Mouse (Mus musculus): ENCODE measurements around the gene Hspe1. TPM values are rescaled to one million over a fixed set of nuclear protein-coding genes. Genes with fewer than 3 reads are reported as not detected.

Hspe1 gene
- polyA plus RNA-seq, 1 experiment: 10.7 TPM

- Histone ChIP-seq H3K27me3 (ENCODE audit: control insufficient read depth, insufficient read depth, low read length) (no peaks in the 10 kb centered on the region), H3K4me1 (ENCODE audit: control insufficient read depth, insufficient read depth, insufficient read length, low read length) (peaks cover 5% of the 10 kb centered on the region; the same call in 1 of the 2 replicates), H3K36me3 (ENCODE audit: control insufficient read depth, insufficient read depth, low read length) (peaks cover 17% of the 10 kb centered on the region), H3K27ac (ENCODE audit: insufficient read depth, low read depth, low read length) (no peak overlapping the region), H3K4me3 (ENCODE audit: low read depth, low read length) (no peak overlapping the region)
- no peak for TF ChIP-seq CTCF (IDR thresholded peaks at IDR 0.05; ENCODE audit: extremely low read depth, insufficient read length, insufficient replicate concordance, low read depth, low read length)
- no peak for TF ChIP-seq POLR2A (IDR thresholded peaks at IDR 0.05; ENCODE audit: low read depth, low read length)
- 100% methylated on average over 1 of the region's 1 CpGs for WGBS
These were observed 47.9 kb downstream of the Hspe1 start for GRCm38 (mm10) chr1:55135846-55136245.

Other genes with a start within 250 kb of the Hspe1 start
- gene Ankrd44, start 161.7 kb upstream of the Hspe1 start, polyA plus RNA-seq (2012; rRNA removed): 3.7 and 4.2 TPM in 2 replicates
- gene Sf3b1, start 60.7 kb upstream of the Hspe1 start, polyA plus RNA-seq (2012; rRNA removed): 5.5 and 13.2 TPM in 2 replicates
- gene Coq10b, start 35.4 kb upstream of the Hspe1 start, polyA plus RNA-seq (2012; rRNA removed): 2.7 and 6.6 TPM in 2 replicates
- gene Hspd1, start 111 bp downstream of the Hspe1 start, polyA plus RNA-seq (2012; rRNA removed): 3.5 and 6.1 TPM in 2 replicates
- 1.6 and 2.8 TPM in 2 replicates for gene Mob4, start 43.1 kb downstream of the Hspe1 start, polyA plus RNA-seq (2012; rRNA removed)
- 0.53 and 0.85 TPM in 2 replicates for gene Rftn2, start 138.7 kb downstream of the Hspe1 start, polyA plus RNA-seq (2012; rRNA removed)
- 1.4 and 1.7 TPM in 2 replicates for gene Mars2, start 149.0 kb downstream of the Hspe1 start, polyA plus RNA-seq (2012; rRNA removed)

Measured in small intestine, adult 2 months (tissue).